Mouse (Mus musculus): ENCODE results near the gene Gas1.

The Gas1 gene

DNA sequence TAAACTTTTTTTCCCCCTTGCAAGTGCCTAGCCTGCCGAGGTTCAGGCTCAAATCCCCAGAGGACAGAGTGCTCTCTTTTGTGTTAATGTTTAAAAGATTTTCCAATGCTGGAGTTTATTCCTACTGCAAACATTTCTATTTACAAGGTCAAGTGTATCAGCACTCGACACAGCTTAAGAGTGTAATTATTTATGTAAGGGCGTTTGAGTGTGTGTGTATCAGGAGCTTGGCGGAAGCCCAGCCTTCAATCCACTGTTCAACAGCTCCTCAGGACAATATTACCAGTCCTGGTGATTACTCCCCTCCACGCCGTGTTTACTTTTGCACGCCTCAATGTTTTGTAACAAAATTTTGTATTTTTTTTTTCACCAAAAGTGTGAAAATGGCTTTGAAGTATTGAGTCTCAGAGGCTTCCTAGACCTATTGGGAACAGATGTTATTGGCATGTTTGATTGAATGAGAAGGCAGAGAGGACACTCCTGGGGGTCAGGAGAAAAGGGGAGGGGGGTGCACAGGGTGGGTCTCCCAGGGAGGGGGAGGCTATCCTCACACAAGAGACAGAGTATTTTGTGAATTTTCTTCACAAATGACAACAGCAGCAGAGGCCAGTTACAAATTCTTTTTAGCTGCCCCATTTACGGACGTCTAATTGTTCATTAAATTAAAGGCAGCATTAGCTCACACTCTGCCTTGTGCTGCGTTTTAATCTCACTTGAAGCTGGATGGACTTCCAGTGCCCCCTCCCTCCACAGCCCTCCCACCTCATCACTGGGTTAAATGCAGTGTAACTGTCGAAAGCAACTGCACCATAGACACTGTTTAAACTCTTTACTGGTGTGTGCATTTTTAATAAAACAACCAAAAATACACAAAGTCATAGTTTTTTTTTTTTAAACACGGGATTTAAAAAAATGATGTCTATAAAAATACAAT lies 3.3 kb downstream of the Gas1 start:
- in situ Hi-C loops (cut with MboI; ENCODE audit: low sequenced_read_pairs) = no loop called here

DNA sequence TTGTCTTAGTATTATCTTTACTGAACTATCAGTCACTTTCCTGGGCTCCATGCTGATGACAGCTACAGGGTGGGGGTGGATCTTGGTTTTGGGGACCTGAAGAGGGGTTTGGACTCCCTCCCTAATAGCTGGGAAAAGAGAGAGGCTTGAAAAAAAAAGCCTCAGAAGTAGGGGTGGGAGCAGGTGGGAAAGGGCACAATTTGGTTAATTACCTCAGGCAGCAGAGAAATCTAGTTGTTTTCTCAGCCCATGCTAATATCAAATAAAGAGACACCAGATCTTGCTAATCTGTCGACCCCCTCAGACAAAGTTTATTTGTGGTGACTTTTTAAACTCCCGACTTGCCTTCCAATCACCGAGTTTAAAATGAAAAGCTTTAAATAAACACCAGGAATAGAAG lies 4.0 kb downstream of the Gas1 start:
- in situ Hi-C loops (cut with MboI; ENCODE audit: low sequenced_read_pairs) = no loop called here

DNA sequence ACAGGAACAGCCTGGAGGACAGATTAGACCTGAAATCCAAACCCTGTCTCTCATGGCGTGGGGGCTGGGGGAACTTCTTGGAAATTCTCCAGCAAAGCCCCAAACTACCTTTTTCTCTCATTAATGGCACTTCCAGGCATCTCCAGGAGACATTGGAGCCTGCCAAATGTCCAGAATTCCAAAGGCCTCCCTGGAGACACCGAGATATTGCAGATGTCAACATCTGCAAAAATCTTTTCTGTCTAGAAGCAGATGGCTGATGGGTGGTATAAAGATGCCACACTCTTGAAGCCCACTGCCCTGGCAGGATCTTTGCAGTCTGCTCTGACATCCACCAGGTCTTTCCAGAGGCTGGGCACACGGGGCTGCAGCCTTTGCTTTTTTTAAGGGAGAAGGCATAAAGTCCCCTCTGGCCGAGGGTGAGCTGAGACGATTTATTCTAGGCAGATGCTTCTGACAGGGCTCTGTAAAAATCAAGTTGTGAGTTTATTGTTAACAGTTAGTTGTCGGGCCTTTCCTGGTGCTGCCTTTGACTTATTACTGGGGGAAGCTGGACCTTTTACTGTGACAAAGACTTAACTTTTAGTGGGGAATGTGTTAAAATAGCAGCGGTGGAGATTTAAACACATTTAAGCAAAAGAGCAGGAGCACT lies 4.7 kb downstream of the Gas1 start:
- in situ Hi-C loops (cut with MboI; ENCODE audit: low sequenced_read_pairs) = no loop called here

DNA sequence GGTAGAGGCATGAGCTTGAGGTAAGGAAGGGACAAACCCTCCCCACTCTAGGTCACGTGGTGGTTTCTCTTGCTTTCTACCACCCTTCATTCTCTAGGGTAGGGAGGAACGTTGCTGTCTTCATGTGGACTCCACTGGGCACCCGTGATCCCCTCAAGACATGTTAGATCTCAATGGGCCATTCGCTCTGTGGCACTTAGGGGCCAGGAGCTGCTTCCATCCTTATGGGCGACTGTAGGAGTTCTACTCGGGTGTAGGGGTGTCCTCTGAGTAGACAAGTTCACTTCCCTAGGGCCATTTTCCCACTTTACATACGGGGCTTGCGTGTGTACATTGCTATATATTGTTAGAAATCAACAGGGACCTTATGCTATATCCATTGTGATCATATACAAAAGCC lies 5.4 kb downstream of the Gas1 start:
- in situ Hi-C loops (cut with MboI; ENCODE audit: low sequenced_read_pairs) = no loop called here

DNA sequence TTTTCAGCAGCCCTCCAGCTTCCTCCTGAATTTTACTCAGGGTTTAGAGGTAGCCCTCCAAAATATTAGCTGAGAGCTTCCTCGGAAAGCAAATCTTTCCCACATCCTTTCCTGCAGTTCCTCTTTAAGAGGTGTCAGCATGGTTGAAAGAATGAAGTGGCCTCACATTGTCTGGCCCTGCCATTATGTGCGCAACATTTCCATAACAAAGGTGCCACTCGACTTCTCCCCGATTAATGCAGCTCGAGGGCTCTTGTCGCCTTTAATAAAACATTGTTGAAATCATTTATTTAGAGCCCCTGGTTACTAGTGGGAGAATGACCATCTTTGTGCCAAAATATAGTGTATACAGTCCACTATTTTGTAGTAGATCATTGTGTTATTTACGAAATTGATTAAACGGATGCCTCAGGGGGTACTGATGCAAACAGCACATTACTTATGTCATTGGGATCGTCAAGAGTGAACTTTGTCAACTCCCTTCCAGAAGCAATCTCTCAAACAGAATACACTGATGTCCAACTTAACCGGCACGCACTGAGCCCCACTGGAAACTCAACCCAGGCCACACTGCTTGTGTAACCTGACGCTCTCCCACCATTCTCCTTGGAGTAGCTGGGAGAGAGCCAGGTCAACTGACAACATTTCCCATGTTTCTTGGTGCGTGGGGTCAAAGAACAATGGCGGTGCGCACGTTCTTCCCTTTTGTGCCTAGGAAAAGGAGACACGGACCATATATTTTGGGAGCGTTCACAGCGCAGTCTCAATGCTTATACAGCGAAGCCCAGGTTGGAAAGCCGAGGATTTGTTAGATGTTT lies 6.1 kb downstream of the Gas1 start:
- in situ Hi-C loops (cut with MboI; ENCODE audit: low sequenced_read_pairs) = no loop called here

DNA sequence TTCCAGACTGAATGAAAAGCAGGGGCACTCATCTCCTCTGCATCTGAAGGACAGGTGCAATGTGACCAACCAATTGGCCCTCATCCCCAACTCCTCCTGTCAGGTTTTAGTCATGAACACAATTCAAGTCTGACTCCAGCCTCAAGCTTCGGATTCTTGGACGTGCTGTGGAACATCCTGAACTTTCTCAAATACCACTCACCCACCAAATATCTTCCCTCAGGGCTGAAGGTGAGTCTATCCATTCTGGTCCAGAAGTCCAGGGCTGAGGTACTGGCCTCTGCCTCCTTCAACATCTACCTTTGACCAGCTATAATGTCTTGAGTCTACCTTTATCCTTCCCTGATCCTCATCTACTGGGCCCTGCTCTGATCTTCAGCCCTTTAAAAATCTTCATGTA lies 8.1 kb downstream of the Gas1 start:
- in situ Hi-C loops (cut with MboI; ENCODE audit: low sequenced_read_pairs) = no loop called here

DNA sequence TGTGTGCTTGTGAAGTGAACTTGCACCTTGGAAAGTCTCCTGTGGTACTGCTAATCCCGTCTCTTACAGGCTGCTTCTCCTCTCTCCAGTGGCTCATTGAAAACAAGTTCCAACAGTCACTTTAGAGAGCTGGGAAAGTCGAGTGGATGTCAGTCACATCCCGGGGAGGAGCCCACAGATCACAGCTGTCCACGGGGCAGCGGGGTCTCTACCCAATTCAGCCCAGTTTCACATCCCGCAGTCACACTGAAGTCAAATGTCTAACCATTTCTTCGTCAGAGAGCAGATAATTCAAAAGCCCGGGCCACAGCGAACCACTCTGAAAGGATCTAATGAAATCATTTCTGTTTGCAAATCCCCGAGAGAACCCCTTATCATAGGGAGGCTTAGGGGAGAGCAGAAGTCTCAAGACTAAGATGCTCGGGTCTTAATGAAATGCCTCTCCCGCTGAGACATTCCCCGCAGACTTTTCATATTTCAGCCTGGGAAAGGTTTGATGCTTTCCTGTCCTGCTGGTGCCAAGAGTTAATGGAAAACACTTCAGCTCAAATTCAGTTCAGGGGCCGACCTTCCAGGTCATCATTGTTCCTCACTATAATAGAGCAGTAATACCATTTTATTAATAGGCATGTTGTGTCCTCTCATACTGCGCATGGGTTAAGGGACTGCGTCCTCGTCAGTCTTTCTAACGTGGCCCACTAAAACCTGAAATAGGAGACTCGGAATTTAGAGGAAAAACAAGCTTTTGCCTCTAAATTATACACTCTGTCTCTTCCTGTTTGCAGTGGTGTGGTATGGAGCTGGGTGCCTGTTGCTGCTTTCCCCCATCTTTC lies 20.7 kb downstream of the Gas1 start:
- in situ Hi-C loops (cut with MboI; ENCODE audit: low sequenced_read_pairs) = no loop called here

DNA sequence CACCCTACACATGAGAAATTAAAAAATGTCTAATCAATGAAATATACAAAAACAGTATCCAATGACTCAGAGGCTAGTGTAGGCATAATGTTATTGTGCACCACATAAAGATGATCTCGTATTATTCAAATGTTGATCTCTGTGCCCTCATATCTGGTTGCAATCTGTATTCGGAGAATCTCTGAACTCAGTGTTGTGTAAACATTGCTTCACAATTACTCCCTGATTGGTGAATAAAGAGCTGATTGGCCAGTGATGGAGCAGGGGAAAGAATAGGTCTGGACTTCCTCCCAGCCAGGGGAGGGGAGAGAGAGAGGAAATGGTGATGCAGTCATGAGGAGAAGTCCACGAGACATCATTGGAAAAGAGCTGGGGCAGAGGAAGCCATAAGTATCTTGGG lies 23.0 kb downstream of the Gas1 start:
- in situ Hi-C loops (cut with MboI; ENCODE audit: low sequenced_read_pairs) = no loop called here

DNA sequence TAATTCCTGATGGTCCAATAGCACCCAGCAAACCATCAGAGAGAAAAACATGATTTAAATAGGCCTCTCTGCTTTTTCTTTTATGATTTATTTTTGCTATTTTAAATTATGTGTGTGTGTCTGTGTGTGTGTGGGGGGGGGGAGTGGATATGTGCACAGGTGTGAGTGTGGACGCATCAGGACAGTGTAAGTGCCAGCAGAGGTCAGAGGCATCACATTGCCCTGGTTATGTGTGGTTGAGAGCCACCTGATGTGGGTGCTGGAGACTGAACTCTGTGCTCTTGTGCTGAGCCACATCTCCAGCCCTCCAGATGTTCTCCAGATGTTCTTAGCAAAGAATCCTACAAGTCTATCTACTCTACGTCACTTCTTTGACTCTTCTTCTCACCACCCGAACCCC lies 28.9 kb downstream of the Gas1 start:
- in situ Hi-C loops (cut with MboI; ENCODE audit: low sequenced_read_pairs) = no loop called here

DNA sequence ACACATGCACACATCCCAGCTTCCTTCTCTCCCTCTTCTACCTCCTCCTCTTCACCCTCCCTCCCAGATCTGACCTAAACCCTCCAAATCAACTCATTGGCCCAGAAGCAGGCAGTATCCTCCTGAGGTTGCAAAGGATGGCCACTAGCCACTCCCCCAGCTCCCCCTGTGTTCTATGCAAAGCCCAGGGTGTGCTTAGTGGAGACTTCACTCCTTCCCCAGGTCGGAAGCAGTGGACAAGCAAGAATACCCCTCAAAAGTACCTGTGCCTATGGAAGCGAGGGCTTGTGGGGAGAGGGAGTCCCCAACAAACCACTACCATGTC lies 29.3 kb downstream of the Gas1 start:
- in situ Hi-C loops (cut with MboI; ENCODE audit: low sequenced_read_pairs) = no loop called here

DNA sequence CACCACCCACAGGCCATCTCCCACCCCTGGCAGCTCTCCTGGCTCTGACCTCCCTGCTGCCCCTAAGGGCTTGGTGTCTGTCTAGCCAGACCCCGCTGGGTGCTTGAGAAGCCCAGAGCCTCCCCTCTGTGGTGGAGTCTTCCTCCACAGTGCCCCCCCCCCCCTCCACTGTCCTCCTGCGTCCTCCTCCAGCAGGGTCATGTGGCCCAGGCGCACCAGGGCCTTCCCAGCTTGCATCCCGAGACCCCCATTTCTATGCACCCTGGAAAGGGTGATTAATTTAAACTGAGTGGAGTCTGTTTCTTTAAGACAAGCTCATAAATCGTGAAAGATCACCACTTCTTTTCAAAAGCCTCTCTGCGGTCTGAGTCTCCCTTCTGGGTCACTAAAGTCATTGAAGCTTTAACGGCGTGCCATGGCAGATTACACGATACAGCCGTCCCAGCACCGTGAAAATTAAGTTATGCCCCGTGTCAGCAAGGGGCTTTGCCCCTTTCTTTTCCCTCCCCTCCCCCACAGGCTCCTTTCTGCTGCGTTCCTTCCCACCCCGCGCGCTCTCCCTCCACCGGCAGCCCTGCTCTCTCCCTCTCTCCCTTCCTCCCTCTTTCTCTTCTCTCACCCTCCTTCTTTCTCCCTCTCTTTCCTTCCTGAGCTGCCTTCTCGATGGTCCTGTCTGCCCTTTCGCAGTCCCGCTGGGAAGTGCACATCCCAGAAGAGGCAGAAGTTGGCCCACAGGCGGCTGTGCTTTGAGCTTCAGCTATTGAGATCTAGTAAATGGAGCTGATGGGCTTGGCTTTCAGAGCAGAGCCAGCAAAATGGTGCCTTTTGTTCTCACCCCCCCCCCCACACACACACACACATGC lies 29.9 kb downstream of the Gas1 start:
- in situ Hi-C loops (cut with MboI; ENCODE audit: low sequenced_read_pairs) = no loop called here

DNA sequence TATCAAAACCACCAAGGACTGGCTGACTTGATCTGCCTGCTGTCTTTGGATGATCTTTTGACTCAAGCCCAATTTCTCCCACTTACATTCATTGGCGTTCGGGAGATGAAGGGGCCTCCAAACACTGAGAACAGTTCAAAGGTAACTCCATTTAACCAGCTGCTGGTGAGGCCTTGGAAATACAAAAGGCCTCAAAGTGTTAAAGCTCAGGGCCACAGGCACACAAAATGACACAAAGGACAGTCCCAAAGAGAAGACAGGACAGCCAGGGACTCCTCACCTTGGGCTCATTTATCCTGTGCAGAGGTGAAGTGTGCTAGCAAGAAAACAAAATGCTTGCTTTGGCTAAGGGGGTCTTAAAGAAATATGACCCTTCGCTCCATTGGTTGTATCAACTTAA lies 30.9 kb downstream of the Gas1 start:
- in situ Hi-C loops (cut with MboI; ENCODE audit: low sequenced_read_pairs) = no loop called here

DNA sequence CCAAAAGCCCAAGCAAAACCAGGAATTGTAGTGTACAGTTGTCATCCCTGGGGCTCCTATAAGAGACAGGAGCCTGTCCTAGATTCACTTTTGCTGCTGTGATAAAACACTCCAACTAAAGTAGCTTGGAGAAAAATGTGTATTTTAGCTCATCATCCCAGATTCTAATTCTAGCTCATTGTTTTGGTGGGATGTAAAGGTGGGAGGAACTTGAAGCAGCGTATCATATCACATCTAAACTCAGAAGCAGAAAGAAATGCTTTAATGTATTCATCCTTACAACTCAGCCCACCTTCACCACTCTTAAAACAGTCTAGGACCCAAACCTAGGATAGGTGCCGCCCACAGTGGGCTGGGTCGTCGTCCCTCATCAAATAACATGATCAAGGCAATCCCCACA lies 40.2 kb downstream of the Gas1 start:
- in situ Hi-C loops (cut with MboI; ENCODE audit: low sequenced_read_pairs) = no loop called here

DNA sequence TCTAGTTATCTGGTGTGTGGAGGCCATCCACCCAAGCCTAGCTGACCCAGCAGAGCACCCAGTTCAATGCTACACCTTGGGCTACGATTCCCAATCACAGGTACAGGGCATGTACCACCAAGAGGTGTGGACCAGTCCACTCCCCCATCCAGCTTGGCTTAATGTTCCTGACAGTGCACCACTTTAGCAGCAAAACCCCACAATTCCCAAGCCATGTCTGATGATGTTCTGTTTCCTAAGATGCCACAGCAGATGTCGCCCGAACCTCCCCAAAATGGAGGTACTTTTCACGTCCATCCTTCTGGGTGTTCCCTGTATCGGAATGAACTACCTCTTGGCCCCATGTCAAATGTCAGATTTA lies 42.7 kb downstream of the Gas1 start:
- in situ Hi-C loops (cut with MboI; ENCODE audit: low sequenced_read_pairs) = no loop called here

DNA sequence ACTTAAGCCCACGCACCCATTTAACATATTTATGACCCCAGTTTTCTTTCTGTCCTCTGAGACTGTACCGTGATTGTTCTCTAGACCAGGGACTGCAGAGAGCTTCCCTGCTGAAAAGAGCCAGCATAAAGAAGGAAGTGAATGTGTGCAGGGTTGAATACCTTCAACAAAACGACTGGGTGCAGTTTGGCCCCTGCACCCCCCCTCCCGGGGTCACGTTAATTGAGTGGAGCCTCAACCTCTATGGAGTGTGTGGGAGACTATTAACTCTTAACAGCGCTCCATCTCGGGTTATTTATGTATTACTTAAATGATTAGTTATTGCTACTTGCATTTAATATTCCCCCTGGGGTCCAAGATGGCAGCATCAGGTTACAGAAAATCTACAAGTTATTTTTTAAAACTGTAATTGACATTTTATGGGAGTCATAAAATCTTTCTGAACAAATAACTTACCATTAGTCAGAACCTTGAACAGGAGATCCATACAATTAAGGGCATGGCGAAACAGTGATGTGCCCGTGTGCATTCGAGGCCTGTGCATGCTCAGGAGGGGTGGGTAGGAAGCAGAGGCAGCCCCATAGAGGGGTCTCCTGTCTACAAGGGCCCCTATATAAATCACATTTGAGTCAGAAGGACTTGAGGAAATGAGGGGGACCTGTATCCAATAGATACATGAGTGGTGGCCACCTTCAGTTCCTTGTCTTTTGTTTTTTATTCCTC lies 43.3 kb downstream of the Gas1 start:
- in situ Hi-C loops (cut with MboI; ENCODE audit: low sequenced_read_pairs) = no loop called here

DNA sequence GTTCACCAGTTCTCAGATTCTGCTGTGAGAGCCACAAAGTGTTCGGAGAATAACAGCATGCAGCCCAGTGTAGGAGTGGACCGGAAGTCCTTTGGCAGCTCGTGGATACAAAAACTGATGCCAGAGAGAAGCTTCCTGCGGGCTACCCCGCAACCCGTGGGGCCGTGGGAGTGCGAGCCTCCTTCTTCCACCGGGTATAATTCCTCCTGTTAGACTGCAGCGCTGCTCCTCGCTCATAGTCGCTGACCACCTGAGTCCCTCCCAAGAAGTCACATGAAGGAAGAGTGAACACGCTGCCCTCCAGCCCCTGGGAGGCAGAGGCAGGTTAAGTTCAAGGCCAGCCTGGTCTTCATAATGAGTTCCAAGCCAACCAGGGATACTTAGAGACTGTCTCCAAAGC lies 45.4 kb downstream of the Gas1 start:
- in situ Hi-C loops (cut with MboI; ENCODE audit: low sequenced_read_pairs) = no loop called here

DNA sequence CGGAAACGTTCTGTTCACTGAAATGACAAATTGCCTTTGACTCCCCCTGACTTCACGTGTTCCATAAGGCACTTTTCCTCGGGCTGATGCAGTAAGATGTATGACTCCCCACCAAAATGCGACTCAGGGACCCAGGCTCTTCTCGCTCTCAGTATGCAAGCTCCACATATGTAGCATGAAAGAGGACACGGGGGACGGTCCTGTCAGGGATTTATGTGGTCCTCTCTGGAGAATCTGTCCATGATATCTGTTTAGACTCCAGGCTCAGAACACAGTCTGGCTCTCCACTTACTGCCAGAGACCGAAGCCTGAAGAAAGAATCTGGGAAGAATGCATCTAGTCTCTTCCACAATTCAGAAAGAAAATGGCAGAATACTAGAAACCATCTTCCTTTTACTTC lies 47.6 kb downstream of the Gas1 start:
- in situ Hi-C loops (cut with MboI; ENCODE audit: low sequenced_read_pairs) = no loop called here

DNA sequence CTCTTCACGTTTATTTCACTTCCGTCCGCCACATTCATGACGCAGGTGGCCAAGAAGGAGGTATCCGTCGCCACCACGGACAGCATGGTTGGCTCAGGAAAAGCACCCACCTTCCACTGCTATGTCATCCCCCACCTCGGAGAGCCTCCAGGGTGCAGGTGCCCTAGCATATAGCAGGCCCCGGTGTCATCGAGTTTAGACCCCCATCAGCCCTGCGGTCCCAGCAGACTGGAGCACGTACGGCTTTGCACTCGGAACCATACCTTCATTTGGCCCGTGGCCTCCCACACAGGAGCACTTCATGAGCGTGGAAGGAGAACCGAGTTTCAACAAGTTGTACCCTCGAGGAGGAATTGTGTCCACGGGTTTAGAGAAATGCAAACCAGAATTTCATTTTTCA lies 50.8 kb downstream of the Gas1 start:
- in situ Hi-C loops (cut with MboI; ENCODE audit: low sequenced_read_pairs) = no loop called here

DNA sequence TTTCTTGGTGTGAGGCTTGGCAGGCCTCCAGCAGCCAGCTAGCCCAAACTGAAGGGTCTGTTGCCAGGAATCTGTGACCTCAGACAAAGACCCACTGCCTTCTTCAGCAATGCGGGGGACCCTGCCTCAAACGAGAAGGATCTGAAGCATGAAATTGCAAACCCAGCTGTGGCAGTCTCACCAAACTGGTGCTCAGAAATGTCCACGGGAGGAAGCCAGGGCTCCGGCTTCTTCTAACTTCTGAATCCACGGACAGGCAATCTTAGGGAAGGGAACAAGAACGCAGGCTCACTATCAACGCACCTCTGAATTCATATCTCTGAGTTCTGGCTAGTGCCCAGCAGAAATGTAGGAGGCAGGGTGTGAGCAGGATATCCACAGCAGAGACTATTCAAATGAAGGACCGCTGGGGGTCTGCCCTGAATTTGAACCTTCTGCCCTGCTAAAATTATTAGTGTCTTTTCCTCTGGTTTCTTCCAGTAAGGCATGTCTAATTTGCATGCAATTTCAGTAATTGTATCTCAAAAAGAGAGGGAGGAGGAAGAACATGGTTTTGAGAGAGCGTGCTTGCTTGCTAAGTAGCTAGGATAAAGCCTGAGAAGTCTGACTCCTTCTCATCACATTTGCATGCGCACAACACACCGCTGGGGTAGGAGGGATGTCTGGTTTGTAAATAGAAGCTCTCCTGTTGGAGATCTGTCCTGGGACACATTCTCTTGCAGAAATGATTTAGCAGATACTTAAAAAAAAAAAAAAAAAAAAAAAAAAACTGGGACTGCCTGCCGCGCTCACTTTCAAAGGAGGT lies 51.5 kb downstream of the Gas1 start:
- in situ Hi-C loops (cut with MboI; ENCODE audit: low sequenced_read_pairs) = no loop called here

All from CH12F3 (cell line).